Mouse (Mus musculus): ENCODE data around the gene Gm49361.

DNA sequence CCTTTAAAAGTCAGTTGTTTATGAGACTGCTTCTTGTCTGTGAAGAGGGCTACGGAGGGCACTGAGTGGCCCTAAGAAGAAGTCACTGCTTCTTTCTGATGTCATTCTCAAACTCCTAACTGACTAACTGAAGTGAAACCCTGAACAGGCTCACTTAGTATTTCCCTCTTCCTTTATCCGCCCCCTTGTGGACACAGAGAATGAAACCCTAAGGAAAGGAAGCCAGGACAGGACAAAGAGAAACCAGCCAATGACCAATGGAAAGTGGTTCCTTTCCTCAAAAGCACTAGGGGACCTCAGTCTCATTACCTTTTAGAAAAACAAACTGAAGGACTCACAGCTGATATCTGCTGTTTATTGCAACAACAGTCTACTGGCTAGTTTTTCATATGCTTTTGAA, 126.4 kb downstream of the Gm49361 start:
- no peak for TF ChIP-seq POLR2A (IDR thresholded peaks at IDR 0.05; ENCODE audit: low read depth, low read length)
- TF ChIP-seq CTCF (IDR thresholded peaks at IDR 0.05; ENCODE audit: extremely low read depth, insufficient read length, insufficient replicate concordance, low read depth, low read length) = no peak

Data from small intestine, adult 2 months (tissue).